Mouse (Mus musculus) macrophage (primary cell): Measurements from ENCODE around the gene Trhr2. TPM values are rescaled to one million over a fixed set of nuclear protein-coding genes. Genes with fewer than 3 reads are reported as not detected.
"Not testable (repeated sequence)": the region's sequence is repeated elsewhere in the genome, so short reads cannot be mapped to it uniquely, and the experiment has no call there.

Source experiments
- H3K27ac ChIP-seq: fragments of 350-480 bp; formaldehyde crosslinking; 2 replicates; pipeline ENCODE4 v1.9.0; 2021
- H3K36me3 ChIP-seq: fragments of 350-480 bp; formaldehyde crosslinking; 2 replicates; pipeline ENCODE4 v1.9.0; 2021; ENCODE audit errors: inconsistent target
- H3K4me3 ChIP-seq: fragments of 350-480 bp; formaldehyde crosslinking; 2 replicates; pipeline ENCODE4 v1.9.0; 2021; ENCODE audit errors: inconsistent target
- H3K79me2 ChIP-seq: fragments of 350-480 bp; formaldehyde crosslinking; 2 replicates; pipeline ENCODE4 v1.9.0; 2021; ENCODE audit errors: inconsistent target
- WGBS: methylation state at CpG from one replicate; pipeline ENCODE4 v1.1.7; 2026; ENCODE audit warnings: inconsistent platforms; ENCODE audit not compliant: missing documents; 5-methylcytosine and 5-hydroxymethylcytosine counted together
- polyA plus RNA-seq: library from polyadenylated mRNA; stranded (reverse); fragments of 250-400 nt; gene quantifications from 3 replicates; pipeline ENCODE4 v1.2.4, GENCODE M21; 2018; ENCODE audit warnings: inconsistent platforms

Trhr2 gene
- polyA plus RNA-seq, 1 experiment from 2014 or later, result not detected

DNA sequence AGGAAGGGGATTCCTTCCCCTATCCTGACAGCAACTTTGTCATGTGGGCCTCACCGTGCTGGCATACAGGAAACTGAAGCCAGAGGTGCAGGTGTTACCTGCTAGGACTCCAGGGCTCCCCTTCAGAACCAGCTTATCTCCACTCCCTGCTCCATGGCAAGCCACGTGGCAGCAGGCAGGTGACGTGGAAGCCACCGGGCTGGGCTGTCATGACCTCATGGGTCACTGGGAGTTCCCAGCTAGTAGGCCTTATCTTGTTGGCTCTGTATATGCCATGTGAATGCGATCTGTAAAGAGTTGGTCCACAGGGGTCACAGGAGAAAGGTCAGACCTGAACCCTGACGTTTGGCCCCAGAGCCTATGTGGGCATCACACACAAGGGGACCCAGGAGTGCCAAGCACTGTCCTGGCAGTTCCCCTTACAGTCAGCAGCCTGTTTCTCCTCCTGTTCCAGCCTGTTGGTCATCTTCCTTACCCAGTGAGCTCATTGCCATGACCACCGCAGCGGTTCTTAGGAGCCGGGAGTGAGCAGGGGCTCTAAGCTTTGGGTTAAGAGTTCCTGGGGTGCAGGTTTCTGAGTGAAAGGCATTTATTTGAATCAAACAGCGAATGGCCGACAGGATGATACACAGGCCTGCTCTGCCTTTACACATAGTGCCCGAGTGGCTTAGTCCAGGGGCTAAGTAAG is 30.0 kb downstream of the Trhr2 start:
- WGBS, result 79% methylated on average over 12 of the region's 12 CpGs
- H3K79me2 ChIP-seq, result no peaks in the 10 kb centered on the region
- H3K36me3 ChIP-seq, result no peaks in the 10 kb centered on the region
- H3K27ac ChIP-seq, result no peak overlapping the region
- H3K4me3 ChIP-seq, result no peak overlapping the region

DNA sequence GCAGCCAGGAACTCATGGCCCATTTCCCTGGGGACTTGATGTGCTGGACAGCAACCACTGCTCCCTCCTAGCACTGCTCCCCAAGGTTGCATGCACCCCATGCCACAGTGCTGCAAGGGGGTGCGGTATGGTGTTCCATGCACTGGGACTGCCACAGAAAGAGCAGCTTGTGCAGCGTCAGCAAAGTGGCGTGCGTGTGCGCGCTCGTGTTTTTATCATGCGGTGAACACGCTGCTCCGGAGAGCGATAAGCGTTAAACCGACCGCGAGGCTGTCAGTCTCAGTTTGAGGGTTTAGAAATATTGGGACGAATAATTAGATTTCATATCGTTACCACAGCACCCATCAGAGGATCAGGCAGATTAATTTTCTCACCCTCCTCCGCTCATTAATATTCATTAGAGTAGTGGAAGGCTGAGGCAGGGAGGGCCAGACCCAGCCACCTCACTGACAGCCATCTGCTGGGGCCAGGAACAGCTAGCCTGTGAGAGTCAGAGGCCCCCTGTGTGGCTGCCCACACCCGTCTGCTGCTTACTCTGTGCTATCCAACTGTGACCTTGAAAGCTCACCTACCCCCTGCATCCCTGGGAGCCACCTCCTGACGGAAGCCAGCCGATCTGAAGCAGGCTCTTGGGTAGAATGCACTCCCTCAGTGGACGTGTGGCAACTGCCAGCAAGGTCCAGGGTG is 30.9 kb downstream of the Trhr2 start:
- WGBS, result 98% methylated on average over 22 of the region's 22 CpGs
- H3K4me3 ChIP-seq, result no peak overlapping the region
- no peaks in the 10 kb centered on the region for H3K79me2 ChIP-seq
- H3K27ac ChIP-seq, result no peak overlapping the region
- H3K36me3 ChIP-seq, result no peaks in the 10 kb centered on the region

DNA sequence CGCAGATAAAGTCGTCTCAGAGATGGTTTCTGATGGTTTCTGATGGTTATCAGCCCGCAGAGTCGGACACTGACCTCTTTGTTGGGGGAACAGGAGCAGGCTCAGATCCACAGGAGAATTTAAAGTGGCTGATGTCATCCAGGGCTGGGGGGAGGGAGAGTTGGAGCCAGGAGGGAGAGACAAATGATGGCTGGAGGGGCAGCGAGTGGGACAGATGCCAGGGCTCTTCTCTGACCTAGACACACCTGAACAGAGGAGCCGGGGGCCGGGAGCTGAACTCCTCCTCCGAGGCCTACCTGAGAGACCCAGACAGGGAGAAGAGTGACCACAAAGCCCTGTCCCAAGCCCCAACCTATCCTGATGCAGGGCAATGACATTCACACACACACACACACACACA is 31.5 kb downstream of the Trhr2 start:
- H3K36me3 ChIP-seq, result no peaks in the 10 kb centered on the region
- H3K4me3 ChIP-seq, result no peak overlapping the region
- H3K79me2 ChIP-seq, result no peaks in the 10 kb centered on the region
- H3K27ac ChIP-seq, result no peak overlapping the region
- 93% methylated on average over 8 of the region's 8 CpGs for WGBS

DNA sequence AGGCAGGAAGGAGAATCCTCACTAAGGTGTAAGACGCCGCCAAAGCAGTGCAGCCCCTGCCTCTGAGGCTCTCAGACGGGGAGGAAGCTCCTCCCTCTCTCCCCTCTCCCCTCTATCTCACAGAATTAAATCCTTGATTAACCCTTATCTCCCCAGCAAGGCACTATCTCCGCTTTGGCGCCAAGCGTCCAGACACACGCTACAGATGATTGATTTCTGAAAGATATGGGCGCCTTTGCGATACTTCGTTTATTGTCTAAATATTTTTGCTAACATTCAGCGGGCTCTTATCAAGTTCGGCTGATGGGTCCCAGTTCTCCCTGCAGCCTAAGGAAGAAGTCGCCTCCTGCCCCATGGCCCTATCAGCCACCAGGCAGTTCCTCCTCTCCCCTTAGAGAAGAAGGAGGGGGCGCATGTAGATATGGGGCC is 34.4 kb downstream of the Trhr2 start:
- Histone ChIP-seq H3K27ac (no peak overlapping the region), H3K79me2 (no peaks in the 10 kb centered on the region), H3K36me3 (no peaks in the 10 kb centered on the region), H3K4me3 (no peak overlapping the region)
- WGBS, result 91% methylated on average over 12 of the region's 14 CpGs

DNA sequence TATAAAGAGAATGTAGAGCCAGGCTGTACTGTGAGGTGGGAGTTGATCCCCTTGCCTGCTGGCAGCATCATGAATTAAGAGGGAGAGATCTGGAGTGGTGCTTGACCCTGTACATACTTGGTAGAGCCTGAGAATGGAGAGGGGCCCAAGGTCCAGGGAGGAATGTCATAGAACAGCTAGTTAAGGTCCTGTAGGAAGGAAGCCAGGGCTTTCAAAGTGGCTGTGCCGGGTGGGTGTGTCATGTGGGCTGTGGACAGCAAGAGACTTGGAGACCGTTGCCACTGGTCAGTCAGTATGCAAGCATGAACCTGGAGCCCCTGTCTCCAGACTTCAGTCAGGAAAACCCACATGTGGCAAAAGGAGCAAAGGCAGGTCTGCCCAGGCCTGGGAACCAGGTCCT is 35.4 kb downstream of the Trhr2 start:
- H3K79me2 ChIP-seq, result no peaks in the 10 kb centered on the region
- no peak overlapping the region for H3K4me3 ChIP-seq
- 100% methylated on average over 2 of the region's 2 CpGs for WGBS
- H3K27ac ChIP-seq, result no peak overlapping the region
- no peaks in the 10 kb centered on the region for H3K36me3 ChIP-seq

DNA sequence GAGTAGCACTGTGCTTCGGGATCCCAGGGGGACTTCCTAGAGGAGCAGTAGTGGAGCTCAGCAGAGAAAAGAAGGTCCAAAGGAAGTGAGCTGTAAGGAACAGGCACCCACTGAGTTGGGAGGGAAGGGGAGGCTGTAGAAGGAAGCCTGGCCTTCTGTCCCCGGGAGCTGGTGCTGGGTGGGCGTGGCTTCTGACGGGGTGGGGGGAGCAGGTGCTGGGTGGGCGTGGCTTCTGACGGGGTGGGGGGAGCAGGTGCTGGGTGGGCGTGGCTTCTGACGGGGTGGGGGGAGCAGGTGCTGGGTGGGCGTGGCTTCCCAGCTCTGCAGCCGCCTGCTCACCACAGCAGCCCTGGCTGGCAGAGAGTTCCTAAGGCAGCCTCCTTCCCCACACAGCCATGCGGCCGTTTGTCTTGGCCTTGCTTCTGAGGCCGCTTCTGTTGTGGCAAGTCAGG is 36.6 kb downstream of the Trhr2 start:
- not testable (repeated sequence) for H3K79me2 ChIP-seq, H3K4me3 ChIP-seq, H3K27ac ChIP-seq, H3K36me3 ChIP-seq
- WGBS, result 23% methylated on average over 11 of the region's 13 CpGs

DNA sequence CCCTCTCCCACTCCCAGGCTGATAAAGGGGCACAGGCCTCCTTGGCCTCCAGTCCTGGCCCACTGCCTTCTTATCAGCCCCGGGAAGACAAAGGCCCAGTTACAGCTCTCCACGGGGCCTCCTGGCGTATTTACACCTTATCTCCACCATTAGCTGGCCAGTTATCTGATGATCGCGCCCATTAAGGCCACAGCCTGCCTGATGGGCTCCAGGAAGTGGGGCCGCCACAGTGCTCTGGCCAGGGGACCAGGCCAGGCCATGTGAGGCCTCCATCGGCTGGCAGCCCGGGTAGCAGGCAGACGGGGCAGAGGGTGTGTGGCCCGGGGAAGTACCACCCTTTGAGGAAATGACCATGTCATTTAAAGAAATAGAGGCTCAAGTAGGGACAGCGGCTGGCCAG is 37.8 kb downstream of the Trhr2 start:
- Histone ChIP-seq H3K4me3 (no peak overlapping the region), H3K36me3 (no peaks in the 10 kb centered on the region), H3K79me2 (no peaks in the 10 kb centered on the region), H3K27ac (no peak overlapping the region)
- WGBS, result 70% methylated on average over 11 of the region's 11 CpGs

DNA sequence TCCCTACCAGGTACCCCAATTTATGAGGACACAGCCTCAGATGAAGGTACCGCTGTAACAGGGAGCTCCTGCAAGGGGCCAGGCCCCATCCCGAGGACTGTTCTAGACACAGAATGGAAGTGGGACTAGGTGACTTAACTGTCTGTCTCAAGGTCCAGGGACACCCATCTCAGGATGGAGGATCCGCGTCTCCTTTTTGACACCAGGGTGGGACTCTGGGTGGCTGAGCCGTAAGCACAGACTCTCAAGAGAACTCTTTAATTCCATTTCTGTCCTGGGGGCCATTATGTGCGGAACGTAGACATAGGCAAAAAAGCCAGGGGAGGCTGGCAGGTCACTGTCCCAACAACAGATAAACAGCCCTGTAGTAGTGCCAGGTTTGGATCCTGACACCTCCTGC is 38.4 kb downstream of the Trhr2 start:
- H3K27ac ChIP-seq, result no peak overlapping the region
- no peaks in the 10 kb centered on the region for H3K36me3 ChIP-seq
- 97% methylated on average over 7 of the region's 7 CpGs for WGBS
- H3K4me3 ChIP-seq, result no peak overlapping the region
- no peaks in the 10 kb centered on the region for H3K79me2 ChIP-seq

DNA sequence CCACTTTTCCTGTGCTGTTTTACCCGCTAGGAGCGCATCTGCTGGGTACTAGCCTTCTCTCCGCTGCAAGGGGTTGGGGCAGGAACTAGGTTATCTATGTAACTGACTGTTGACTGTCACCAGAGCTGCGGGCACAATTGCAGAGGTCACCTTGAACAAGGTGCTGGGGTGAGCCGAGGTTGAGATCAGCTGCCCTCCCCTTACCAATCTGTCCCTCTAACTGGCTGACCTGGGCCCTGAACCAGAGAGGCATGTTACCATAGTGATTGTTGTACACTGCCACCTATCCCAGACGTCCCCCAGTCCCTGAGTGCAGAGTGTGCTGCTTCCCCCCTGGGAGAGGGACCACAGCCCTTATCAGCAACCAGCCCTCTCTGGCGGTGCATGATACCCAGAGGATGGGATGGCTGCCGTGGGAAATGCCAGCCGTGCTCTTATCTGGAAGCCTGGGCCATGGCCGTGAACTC is 39.1 kb downstream of the Trhr2 start:
- no peaks in the 10 kb centered on the region for H3K36me3 ChIP-seq
- H3K27ac ChIP-seq, result no peak overlapping the region
- no peak overlapping the region for H3K4me3 ChIP-seq
- H3K79me2 ChIP-seq, result no peaks in the 10 kb centered on the region
- 90% methylated on average over 10 of the region's 10 CpGs for WGBS

DNA sequence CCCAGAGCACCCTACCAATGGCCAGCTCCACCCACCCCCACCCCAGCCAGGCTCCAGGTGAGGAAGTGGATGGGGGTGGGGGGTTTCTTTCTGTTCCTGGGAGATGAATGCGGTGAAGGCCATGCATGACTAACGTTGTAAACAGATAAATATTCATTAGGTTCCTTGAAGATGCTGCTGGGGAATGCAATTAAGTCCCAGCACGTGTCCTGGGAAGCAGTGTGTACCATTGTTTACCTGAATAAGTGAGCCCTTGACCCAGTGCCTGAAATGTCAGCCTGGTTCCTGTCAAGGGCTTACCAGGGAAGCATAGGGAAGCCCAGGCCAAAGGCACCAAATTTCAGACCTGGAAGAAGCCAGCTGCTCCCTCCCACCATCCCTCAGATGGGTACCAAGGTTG is 40.0 kb downstream of the Trhr2 start:
- Histone ChIP-seq H3K27ac (no peak overlapping the region), H3K4me3 (no peak overlapping the region), H3K79me2 (no peaks in the 10 kb centered on the region), H3K36me3 (no peaks in the 10 kb centered on the region)
- WGBS, result 84% methylated on average over 3 of the region's 3 CpGs

DNA sequence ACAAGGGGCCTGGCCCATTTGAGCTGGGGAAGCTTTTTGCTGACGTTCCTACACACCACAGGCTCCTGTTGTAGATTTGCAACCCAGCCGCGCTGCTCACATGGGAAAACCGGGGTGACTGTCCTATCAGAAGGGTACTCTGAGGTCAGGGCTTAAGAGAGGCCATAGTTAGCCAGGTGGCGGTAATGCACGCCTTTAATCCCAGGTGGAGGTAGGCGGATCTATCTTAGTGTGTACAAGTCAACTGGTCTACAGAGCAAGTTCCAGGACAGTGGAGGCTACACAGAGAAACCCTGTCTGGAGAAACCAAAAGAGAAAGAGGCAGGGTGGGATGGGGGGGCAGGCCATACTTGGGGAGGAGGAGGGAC is 40.9 kb downstream of the Trhr2 start:
- no peaks in the 10 kb centered on the region for H3K36me3 ChIP-seq

DNA sequence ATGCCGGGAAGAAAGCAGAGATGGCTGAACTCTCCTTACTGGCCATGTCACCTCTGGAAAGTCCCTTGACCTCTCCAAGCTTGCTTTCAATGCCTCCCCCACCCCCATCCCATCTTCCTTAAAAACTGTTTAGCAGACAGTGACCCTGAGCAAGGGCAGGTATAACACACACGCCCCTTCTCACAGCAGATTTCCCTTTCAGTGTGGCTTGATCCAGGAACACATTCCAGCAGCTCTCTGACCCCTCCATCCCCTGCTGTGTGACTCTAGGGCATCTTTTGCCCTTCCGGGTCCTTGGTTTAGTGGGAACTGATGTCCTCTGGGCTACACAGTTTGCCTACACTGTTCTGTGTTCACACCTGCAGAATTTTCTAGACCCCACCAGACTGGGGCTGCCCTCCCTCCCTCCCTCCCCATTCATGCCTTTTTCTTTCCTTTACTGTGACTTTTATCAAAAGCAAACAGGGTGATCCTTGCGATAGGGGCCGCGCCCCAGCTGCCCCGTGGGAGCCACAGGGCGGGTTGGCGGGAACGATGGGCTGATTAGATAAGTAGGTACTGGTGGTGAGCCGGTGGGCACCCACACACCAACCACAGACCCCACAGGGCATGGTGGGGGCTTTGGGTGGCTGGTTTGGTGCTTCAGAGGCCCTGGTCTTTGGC is 41.4 kb downstream of the Trhr2 start:
- WGBS, result 60% methylated on average over 11 of the region's 11 CpGs
- H3K36me3 ChIP-seq, result no peaks in the 10 kb centered on the region
- no peaks in the 10 kb centered on the region for H3K79me2 ChIP-seq
- no peak overlapping the region for H3K27ac ChIP-seq
- H3K4me3 ChIP-seq, result no peak overlapping the region

More for the DNA sequence above, 40.9 kb downstream of the Trhr2 start:
- no peak overlapping the region for H3K27ac ChIP-seq
- WGBS, result 72% methylated on average over 7 of the region's 7 CpGs
- no peaks in the 10 kb centered on the region for H3K79me2 ChIP-seq
- no peak overlapping the region for H3K4me3 ChIP-seq

DNA sequence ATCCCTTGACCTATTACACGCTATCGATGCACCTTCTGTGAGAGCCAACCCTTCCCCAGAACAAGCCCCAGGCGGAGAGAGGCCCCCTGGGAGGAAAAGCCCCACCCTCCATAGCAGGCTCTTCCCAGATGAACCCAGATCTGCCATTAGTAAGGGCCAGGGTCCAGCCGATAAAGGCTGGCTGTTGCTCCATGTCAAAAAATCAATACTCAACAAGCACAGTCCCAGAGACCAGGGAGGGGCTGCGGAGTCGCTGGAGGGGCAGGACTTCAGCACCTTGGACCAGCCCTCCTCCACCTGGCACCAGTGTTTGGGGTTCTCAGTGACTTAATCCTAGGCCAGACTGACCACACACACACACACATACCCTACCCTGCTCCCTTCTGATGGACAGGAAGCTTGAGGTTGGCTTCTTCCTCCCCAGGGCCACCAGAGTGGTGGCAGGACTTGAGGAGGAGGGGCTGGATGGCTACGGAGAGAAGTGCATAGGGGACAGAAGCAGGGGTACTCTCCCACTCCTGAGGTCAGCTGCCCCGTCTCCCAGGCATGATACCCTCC is 42.5 kb downstream of the Trhr2 start:
- Histone ChIP-seq H3K79me2 (no peaks in the 10 kb centered on the region), H3K4me3 (no peak overlapping the region), H3K36me3 (no peaks in the 10 kb centered on the region), H3K27ac (no peak overlapping the region)
- WGBS, result 52% methylated on average over 8 of the region's 8 CpGs

DNA sequence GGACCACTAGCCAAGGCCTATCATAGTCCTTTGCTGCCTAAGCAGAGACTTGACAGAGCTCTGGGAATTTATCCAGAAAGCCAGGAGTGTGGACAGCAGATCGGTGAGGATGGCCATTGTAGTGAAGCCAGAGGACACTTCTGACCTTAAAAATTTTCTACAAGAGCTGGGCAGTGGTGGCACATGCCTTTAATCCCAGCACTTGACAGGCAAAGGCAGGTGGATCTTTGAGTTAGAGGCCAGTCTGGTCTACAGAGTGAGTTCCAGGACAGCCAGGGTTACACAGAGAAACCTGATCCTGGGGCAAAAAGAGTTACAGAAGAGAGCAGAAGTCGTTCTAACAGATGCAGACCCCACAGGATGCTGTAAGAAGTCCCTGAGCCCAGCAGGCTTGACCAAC is 44.1 kb downstream of the Trhr2 start:
- no peak overlapping the region for H3K27ac ChIP-seq
- H3K36me3 ChIP-seq, result no peaks in the 10 kb centered on the region
- WGBS, result 86% methylated on average over 2 of the region's 2 CpGs
- H3K79me2 ChIP-seq, result no peaks in the 10 kb centered on the region
- H3K4me3 ChIP-seq, result no peak overlapping the region
